Mouse (Mus musculus) c-Kit-positive CD71-positive TER-119-negative erythroid progenitor cells, embryonic 14.5 days (primary cell): ENCODE measurements around the gene Lmtk3.

Source experiments
- DNase-seq: peaks from one replicate; pipeline ENCODE4 v3.0.0-alpha.2; 2013; ENCODE audit warnings: low read depth

Lmtk3 gene

DNA sequence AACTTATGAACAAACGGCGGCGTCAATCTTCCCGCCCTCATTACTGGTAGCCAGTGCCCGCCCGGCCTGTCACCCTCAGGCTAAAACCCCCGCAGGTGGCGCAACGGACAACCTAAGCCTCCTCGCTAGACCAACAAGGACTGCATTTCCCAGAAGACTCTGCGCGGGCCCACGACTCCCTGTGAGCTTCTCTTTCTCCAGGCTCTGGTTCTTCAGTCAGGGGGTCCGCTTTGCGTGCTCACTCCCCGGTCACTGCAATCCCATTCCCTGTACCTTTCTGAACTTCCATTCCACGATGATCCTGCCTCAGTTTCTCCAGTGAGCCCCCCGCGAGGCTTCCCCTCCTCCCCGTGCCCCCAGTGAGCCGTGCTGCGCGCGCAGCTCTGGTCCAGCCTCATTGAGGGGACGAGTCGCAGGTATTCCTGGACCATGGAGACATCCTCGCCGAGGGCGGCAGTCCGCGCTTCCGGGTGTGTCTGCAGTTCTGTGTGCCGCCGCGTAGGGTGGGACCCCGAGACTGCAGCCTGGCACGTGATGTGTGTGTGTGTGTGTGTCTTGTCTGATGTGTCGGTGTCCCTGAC is at the start of gene Lmtk3:
TSS of gene Lmtk3 (plus strand) at position 228 of the 581 bp plus-strand sequence.
- DNase-seq = peak; percentile 40

DNA sequence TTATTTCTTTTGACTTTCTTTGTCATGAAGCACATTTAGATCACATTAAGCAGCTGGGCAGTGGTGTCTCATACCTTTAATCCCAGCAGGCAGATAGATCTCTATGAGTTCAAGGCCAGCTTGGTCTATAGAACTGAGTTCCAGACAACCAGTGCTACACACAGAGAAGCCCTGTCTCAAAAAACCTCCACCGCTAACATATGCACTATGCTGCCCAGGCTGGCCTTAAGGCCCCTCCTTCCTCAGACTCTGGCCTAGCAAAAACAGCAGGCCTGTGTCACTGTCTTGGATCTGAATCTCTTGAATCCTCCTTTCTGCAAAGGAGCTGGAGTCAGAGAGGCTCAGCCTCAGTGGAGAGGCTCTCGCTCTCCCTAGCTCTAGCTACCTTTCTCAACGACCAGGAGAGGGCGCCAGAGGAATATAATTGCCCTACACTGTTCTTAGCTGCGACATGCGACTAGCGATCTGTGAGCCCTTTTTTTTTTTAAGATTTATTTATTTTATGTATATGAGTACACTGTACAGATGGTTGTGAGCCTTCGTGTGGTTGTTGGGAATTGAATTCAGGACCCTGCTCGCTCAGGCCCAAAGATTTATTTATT is 44.3 kb upstream of the Lmtk3 start:
- peak; percentile 87 for DNase-seq

DNA sequence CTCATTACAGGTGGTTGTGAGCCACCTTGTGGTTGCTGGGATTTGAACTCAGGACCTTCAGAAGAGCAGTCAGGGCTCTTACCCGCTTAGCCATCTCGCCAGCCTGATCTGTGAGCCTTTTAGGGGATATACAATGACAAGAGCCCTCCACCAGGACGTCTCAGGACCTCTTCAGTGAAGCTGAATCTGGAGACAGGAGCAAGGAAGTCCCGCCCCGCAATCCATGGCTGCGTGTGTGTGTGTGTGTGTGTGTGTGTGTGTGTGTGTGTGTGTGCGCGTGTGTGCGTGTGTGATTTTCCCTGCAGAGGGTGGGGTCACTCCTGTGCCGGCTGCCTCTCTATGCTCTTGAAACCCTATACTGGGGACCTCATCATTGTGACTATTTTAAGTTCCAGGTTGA is 43.7 kb upstream of the Lmtk3 start:
- no peak for DNase-seq

DNA sequence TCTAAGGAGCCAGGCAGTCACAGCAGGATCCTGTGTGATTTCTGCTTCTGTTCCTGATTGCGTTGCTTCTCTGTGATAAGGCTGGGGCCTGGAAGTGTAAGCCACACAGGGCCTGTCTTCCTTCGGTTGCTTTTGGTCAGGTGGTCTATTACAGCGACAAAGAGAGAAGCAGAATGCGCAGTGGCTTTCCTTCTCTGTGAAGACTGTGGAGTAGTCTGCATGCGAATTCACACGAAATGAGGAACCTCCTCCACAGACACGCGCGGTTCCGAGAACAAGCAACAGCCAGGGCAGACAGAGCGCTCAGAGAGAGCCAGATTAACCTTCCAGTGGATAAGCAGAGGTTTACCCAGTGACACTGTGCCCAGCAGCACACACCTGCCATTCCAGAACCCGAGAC is 42.2 kb upstream of the Lmtk3 start:
- DNase-seq = no peak

DNA sequence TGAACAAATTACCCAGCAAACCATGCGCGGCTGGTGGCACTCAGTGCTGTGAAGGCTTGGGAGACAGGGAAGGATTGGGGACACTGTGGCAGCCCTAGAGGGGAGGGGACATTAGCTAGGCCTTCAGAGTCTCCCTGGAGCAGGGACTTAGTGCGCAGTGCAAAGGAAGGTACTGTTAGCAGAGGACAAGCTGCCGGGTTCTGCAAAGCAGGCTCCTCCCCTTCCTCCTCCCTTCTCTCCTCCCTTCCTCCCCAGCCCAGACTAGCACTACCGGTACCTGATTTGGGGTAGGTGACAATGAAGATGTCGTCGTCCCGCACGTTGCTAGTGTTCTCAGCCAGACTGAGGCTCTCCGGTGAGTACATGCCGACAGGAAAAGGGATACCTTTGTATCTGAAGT is 41.8 kb upstream of the Lmtk3 start:
- DNase-seq = no peak

DNA sequence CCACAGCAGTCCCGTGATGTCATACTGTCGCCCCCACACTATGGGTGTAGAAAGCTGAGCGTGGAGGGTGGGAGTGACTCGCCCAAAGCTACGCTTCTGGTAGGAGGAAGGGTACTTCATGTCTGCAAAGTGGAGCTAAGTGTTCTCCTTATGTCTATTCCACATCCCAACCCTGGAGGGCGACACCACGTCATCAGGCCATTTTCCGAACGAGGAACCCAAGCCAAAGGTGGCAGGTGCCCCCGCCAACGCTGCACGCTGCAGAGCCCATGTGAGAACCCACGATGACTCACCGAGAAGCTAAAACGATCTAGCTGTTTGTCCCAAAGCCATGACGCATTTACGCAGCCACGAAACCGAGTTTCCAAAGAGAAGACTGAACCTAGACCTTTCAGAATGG is 41.2 kb upstream of the Lmtk3 start:
- DNase-seq = no peak

DNA sequence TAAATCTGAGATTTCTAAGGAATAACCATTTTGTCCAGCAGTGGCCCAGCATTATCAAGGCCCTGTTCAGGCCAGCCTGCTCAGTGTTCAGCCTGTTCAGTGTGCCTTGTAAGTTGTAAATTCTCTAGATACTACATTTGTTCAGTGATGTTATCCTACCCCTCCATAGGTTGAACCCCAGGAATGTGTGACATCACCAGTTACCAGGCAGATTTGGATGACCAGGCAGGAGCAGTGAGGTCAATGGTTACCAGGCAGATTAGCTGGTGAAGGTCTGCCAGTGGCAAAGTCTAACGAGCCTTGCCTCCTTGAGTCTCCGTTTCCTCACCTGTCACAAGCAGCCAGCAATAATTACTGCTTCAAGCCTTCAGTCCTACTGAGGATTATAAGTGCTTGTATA is 39.2 kb upstream of the Lmtk3 start:
- DNase-seq = peak; percentile 34

DNA sequence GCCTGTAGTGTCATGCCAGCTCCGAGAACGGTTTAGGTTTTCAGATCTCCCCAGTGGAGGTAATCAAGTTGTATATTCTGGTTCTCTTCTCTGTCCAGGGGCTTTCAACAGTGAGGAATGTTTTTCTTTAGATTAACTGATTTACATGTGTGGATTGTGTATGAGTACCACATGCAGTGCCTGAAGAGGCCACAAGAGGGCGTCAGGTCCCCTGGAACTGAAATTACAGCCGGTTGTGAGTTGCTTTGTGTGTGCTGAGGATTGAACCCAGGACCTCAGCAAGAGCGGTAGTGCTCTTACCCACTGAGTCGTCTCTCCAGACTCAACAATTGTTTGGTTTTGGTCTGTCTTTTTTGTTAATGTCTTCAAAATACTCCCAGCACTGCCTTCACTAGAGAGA is 37.0 kb upstream of the Lmtk3 start:
- DNase-seq = no peak

DNA sequence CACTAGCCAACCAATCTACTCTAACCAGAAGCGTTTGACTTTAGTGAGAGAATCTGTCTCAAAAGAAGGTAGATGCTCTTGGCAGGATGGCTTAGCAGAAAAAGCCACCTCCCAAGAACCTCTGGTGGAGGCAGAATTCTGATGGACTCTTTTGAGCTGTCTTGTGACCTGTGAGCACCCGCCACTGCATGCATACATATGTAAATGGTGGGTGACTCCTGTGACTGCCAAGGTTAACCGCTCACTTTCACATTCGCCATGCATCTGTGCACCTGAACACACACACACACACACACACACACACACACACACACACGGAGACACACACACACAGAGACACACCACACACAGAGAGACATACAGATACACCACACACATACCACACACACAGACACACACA is 36.1 kb upstream of the Lmtk3 start:
- no peak for DNase-seq

DNA sequence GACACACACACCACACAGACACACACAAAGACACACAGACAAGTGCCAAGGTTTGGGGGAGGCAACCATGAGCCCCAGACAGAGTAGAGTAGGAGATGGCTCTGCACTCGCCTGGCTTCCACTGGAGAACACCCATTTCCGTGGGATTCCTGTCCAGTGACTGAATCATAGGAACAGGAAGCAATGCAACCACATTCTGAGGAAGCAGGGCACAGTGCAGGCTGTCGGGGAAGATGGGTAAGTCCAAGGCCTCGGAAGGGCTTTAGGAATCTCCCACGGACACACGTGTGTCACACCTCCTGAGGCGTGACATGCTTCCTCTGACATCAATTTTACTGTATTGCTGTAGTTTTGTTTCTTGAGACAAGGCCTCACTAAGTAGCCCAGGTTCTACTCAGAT is 35.4 kb upstream of the Lmtk3 start:
- DNase-seq = no peak

DNA sequence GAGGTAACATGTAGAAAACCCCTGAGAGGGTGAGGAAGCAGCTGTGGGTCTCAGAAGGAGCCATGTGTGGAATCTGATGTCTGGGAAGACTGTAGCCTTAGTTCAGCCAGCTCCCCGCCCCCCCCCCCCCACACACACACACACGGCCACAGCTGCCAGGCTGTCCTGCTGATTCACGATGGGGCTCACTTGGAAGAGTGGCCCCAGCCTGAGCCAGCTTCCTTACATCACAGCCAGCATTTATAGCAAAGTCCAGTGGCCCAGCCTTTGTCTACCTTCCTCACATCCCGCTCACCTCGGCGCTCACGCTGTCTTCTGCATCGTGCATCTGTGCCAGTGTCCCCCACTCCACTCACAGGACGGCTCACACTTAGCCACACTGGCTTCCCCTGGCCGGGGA is 34.1 kb upstream of the Lmtk3 start:
- no peak for DNase-seq

DNA sequence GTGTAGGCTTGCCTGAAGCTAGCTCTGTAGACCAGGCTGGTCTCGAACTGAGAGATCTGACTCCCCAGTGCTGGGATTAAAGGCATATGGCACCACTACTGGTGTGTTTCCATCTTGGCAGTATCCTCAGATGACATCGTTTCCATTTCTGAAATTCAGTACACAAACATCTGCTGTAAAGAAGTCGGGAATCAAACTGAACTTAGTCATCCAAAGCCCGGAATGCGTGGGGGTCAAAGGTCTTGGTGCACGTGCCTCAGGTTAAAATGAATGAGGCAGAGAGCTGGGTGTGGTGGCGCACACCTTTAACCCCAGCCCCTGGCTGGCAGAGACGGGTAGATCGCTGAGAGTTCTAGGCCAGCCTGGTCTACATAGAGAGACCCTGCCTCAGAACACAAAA is 33.4 kb upstream of the Lmtk3 start:
- no peak for DNase-seq

DNA sequence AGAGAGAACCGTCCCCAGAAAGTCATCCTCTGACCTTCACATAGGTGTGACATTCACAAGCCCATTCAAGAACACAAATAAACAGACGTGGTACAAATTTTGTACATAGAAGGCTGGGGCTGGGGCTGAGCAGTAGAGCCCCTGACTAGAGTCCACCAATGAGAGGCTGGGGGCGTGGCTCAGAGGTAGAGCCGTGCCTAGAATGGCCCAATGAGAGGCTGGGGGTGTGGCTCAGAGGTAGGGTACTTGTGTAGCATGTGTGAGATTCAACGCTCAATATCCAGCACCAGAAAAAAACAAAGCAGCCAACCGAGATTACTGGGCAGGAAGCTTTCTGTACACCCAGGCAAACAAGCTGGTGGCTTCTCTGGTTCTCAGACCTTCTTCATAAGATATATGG is 27.8 kb upstream of the Lmtk3 start:
- DNase-seq = no peak

DNA sequence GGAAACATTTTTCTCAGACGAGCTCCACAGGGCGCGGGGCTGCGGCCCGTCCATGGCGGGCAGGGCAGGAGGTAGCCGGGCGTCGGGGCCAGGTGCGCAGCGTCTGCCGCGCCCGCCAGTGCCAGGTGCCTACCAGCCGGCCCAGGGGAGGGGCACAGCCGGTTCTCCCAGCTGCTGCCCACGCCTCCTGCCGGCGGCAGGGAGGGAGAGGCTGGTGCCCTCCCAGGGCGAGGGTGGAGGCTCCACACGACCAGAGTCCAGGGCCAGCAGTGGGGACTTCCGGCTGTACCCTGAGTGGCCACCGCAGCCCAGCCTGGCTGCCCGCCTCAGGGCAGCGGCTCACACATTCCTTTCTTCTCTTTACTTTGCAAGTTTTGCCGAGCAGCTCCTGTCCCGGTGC is 24.1 kb upstream of the Lmtk3 start:
- DNase-seq = no peak

DNA sequence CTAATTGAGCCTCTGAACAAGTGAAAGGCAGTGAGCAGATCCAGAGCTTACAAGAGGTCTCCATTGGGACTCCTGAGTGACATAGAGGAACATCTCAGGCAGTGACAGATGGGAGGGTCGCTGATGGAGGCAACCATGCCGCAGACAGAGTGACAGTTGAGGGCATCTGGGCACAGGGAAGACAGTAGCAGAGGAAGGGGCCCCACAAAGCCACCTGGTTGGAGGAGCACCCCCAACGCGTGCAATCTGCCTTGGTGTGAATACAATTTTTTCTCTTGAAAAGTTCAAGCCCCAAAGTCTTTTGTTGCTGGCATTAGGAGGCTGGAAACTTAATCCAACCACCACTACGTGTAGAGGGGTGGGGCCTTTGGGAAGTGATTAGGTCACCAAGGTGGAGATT is 23.4 kb upstream of the Lmtk3 start:
- DNase-seq = no peak

DNA sequence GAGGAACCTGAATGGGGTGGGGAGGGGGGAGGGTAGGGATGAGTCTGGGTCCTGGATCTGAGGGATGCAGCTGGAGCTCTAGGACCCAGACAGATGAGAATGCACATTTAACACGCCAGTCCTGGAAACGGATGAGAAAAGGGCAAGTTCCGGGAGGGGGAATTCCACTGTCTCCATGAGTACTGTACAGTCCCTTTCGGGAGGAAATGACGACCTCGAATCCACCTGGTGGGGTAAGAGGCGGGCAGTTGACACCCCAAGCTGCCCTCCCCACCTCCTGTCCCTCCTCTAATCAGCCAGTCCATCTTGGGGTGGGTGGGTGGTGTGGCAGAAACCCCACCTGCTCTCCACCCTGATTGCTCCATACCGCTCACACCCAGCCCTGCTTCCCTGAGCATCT is 17.5 kb upstream of the Lmtk3 start:
- DNase-seq = no peak

DNA sequence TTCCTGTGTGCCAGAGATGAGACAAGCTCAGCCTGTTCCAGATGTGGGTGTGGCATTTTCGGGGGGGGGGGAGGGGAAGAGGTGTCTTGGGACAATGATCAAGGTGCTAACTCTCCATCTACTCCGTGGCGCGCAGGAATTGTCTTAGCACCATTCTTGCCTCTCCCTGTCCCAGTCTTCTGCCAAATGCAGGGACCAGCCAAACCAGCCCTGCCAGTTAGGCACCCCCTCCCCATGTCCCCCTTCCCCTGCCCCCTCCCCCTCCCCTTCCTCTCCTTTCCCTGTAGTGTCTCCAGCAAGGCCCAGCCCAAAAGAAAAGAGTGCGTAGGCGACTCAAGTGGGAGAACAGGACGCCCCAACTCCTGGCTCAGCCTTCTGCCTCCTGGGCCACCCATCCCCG is 16.8 kb upstream of the Lmtk3 start:
- DNase-seq = no peak

DNA sequence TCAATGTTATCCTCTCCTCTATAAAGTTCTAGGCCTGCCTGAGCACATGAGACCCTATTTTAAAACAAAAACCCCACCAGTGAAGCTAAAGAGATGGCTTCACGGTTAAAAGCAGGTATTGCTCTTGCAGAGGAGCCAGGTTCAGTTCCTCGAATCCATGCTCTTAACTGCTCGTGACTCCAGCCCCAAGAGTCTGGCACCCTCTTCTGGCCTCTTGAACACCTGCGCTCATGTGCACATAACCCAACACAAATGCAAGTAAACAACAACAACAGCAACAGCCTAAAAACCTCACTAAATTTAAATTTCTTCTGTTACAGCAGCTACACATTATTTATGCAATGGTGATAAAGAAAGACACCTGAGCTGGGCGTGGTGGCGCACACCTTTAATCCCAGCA is 16.0 kb upstream of the Lmtk3 start:
- DNase-seq = no peak

DNA sequence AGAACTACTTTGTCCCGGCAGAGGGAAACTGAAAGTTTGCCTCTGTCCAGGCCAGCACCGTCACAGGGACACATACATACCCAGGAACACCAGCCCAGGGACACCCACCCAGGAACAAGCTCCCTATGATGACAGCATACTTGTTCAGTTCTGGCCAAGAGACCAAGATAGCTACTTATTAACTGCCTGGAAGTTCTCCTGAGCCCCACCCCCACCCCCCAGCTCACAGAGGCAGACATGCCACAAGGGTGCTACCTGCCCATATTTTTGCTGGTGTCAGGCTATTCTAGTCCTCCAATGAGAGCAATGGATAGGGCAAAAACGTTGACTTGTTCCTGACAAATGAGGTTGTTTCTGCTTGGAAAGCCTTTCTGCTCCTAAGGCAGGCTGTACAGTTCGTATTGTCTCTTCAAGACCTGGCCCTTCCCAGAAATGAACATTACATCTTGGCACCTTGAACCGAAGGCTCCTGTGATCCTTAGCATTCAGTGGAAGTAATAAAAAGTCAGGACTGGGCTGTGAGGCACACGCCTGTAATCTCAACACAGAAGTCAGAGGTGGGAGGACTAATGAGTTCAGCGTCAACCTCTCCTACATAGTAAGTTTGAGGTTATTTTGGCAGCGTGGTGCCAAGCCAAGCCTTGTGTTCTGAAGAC is 13.0 kb upstream of the Lmtk3 start:
- no peak for DNase-seq

DNA sequence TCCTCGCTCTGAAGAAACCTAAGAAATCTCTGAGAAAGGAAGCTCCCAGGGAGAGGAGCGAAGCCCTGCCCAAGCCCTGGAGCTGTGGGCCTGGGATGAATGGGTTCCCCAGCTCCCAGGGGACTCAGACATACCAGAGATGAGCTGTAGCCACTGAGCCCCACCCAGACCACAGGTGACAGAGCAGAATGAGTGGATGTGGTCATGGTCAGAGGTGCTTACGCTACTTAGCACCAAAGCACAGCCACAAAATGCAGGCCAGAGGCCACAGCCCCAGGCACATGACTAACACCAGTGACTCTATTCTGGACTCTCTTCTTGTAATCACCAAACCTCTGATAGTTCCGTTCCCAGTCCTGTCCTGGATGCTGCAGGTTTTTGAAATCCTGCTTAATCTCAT is 12.4 kb upstream of the Lmtk3 start:
- no peak for DNase-seq

DNA sequence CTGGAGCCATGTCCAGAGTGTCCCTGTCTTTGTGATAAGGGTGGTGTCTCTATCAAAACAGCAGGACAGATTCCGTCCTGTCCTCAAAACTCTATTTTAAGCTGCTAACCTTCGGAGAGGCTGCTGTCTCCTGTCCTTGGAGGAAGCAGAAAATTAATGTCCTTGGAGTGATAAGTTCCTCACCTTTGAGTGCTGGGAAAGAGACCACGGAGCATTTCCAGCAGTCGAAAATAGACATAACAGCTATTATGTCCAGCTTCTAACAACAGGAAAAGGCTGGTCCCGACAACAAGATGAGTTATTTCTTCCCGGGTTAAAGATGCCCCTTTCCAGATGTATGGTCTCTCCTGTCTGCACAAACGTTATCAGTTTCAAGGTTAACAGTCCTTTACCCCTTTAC is 8.3 kb upstream of the Lmtk3 start:
- no peak for DNase-seq

DNA sequence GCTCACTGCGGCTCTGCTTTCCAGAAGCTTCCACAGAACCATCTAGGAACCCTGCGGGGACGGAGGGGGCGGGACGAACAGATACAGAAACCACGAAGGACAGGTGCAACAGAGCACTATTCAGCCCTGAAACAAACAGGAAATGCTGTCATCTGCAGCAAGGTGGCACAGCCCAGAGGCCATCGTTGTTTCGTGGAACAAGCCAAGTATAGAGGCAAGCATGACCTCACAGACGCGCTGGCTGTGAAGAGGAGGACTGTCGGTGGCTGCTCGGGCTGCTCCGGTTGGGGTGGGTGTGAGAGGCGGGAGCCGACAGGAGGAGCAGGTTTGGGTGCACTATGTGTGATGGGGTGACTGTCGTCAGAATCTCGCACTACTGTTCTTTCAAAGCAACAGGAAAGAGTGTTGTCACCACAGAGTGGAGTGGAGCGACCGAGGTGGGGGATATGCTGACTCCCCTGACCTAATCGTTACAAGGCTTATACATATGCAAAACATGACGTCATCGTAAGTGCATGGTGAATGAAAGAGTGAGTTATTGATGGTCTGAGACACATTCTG is 4.4 kb upstream of the Lmtk3 start:
- no peak for DNase-seq

DNA sequence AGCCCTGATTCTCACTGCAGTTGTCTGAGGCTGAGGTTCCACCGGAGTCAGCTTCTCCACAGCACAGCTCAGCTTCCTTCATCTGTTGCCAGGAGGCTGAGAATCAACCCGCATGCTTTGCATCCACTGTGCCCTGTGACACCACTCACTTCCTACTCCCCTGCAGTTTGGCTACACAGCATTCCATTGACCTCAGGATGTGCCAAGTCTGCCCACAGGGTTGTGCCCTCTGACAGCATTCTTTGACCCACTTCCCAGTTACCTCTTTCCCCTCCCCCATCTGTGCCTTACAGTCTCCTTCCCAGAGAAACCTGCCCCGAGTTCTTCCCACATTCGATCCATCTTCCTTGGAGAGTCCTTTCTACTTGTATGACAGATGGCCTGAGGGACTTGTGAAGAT is 1.3 kb upstream of the Lmtk3 start:
- no peak for DNase-seq
